Mouse (Mus musculus) limb, embryonic 15.5 days (tissue): Measurements from ENCODE around the gene Lpgat1. TPM values are rescaled to one million over a fixed set of nuclear protein-coding genes. Genes with fewer than 3 reads are reported as not detected.

Source experiments
- ATAC-seq: fragments of 200-750 bp; cut with Nextera tagmentation; 2 replicates; pipeline ENCODE4 v1.8.0; 2017; ENCODE audit warnings: low read depth, moderate TSS enrichment; ENCODE audit not compliant: insufficient number of reproducible peaks, low FRiP score, low TSS enrichment
- H3K27ac ChIP-seq: fragments of 300-500 bp; sonication (generic); 2 replicates; pipeline ENCODE4 v1.5.1; 2015; ENCODE audit warnings: moderate library complexity, mild to moderate bottlenecking, inconsistent platforms
- H3K27me3 ChIP-seq: fragments of 300-500 bp; sonication (generic); 2 replicates; pipeline ENCODE4 v1.6.1; 2015; ENCODE audit warnings: inconsistent platforms
- H3K36me3 ChIP-seq: fragments of 300-500 bp; sonication (generic); 2 replicates; pipeline ENCODE4 v1.6.1; 2015; ENCODE audit warnings: inconsistent platforms
- H3K4me1 ChIP-seq: fragments of 300-500 bp; sonication (generic); 2 replicates; pipeline ENCODE4 v1.6.1; 2015; ENCODE audit warnings: inconsistent platforms
- H3K4me2 ChIP-seq: fragments of 300-500 bp; sonication (generic); 2 replicates; pipeline ENCODE4 v1.6.1; 2015; ENCODE audit warnings: mild to moderate bottlenecking, inconsistent platforms
- H3K4me3 ChIP-seq: fragments of 300-500 bp; sonication (generic); 2 replicates; pipeline ENCODE4 v1.5.1; 2015; ENCODE audit warnings: mild to moderate bottlenecking, inconsistent platforms
- H3K9ac ChIP-seq: fragments of 300-500 bp; sonication (generic); 2 replicates; pipeline ENCODE4 v1.6.1; 2015; ENCODE audit warnings: inconsistent platforms
- H3K9me3 ChIP-seq: fragments of 300-500 bp; sonication (generic); 2 replicates; pipeline ENCODE4 v1.6.1; 2016; ENCODE audit warnings: inconsistent platforms
- WGBS: fragments of 180-500 bp; shearing (Covaris S2); methylation state at CpG from one replicate; pipeline ENCODE4 v1.1.7; 2015; 5-methylcytosine and 5-hydroxymethylcytosine counted together
- polyA plus RNA-seq: library from polyadenylated mRNA; unstranded; fragments of >200 nt; fragmentation: Nextera tagmentation; extraction: Ambion mirVana; gene quantifications from 2 replicates; pipeline ENCODE4 v1.2.1, GENCODE M21; 2015

The Lpgat1 gene
- polyA plus RNA-seq, 1 experiment from 2014 or later, result 20.9 TPM

DNA sequence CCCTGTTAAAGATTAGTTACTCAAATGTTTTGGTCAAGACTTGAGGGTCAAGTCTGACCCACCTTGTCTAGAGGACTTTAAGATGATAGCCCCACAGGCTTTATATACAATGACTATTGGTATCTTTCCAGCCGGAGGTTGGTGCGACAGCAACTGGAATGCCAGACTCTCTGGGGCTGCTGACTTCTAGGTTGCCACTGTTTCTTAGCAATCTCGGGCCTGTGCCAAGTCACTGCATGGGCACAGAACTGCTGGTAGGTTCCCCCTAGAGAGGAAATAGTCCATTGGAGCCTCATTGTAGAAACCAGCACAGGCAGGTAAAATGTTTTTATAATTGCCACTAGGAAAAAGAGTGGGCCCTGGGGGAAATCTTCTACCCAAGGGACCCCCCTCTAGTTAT lies 3.8 kb upstream of the Lpgat1 start:
- Histone ChIP-seq H3K9ac (no peak overlapping the region), H3K27me3 (no peaks in the 10 kb centered on the region), H3K4me2 (no peak overlapping the region), H3K4me1 (peaks cover 6% of the 10 kb centered on the region; the same call in 1 of the 2 replicates), H3K9me3 (no peaks in the 10 kb centered on the region), H3K36me3 (no peaks in the 10 kb centered on the region), H3K4me3 (no peak overlapping the region), H3K27ac (no peak overlapping the region)
- no peak for ATAC-seq
- WGBS, result 69% methylated on average over 3 of the region's 3 CpGs

- WGBS, result 70% methylated on average over 2 of the region's 2 CpGs
- Histone ChIP-seq H3K4me2 (no peak overlapping the region), H3K4me1 (peaks cover 10% of the 10 kb centered on the region; the same call in 1 of the 2 replicates), H3K9ac (no peak overlapping the region), H3K9me3 (no peaks in the 10 kb centered on the region), H3K36me3 (no peaks in the 10 kb centered on the region), H3K27ac (no peak overlapping the region), H3K27me3 (no peaks in the 10 kb centered on the region), H3K4me3 (no peak overlapping the region)
- no peak for ATAC-seq
Observed at GRCm38 (mm10) chr1:191715150-191715549, 2.5 kb upstream of the Lpgat1 start.

- no peak for ATAC-seq
- Histone ChIP-seq H3K9ac (0 out of 2 replicates have a peak overlapping the region, but pooled peaks have one; percentile 90), H3K36me3 (no peaks in the 10 kb centered on the region), H3K4me2 (peak overlapping the region; percentile 84), H3K27ac (peak overlapping the region; percentile 94; the same call in 1 of the 2 replicates), H3K27me3 (no peaks in the 10 kb centered on the region), H3K9me3 (no peaks in the 10 kb centered on the region), H3K4me3 (peak overlapping the region; percentile 90), H3K4me1 (peaks cover 15% of the 10 kb centered on the region; the same call in 1 of the 2 replicates)
- WGBS, result 0% methylated on average over 1 of the region's 1 CpGs
Observed at GRCm38 (mm10) chr1:191717141-191717540, 493 bp upstream of the Lpgat1 start.

- peak; percentile 42 for ATAC-seq
- no peaks in the 10 kb centered on the region for H3K9me3 ChIP-seq
- under 1% methylated on average over 82 of the region's 84 CpGs for WGBS
Observed at GRCm38 (mm10) chr1:191718522-191719281, 1.1 kb downstream of the Lpgat1 start.

GRCm38 (mm10) chr1:191719326-191719725 lies 1.7 kb downstream of the Lpgat1 start:
- peak overlapping the region; percentile 90; the same call in 1 of the 2 replicates for H3K9ac ChIP-seq
- peaks cover 15% of the 10 kb centered on the region; the same call in 1 of the 2 replicates for H3K4me1 ChIP-seq
- ATAC-seq, result no peak
- H3K27ac ChIP-seq, result peak overlapping the region; percentile 94
- peak overlapping the region; percentile 84 for H3K4me2 ChIP-seq
- H3K36me3 ChIP-seq, result peaks cover 13% of the 10 kb centered on the region
- WGBS, result 8% methylated on average over 11 of the region's 11 CpGs
- no peaks in the 10 kb centered on the region for H3K9me3 ChIP-seq
- H3K27me3 ChIP-seq, result no peaks in the 10 kb centered on the region
- H3K4me3 ChIP-seq, result peak overlapping the region; percentile 90

More at GRCm38 (mm10) chr1:191718522-191719281, 1.1 kb downstream of the Lpgat1 start:
- H3K4me1 ChIP-seq, result peaks cover 15% of the 10 kb centered on the region; the same call in 1 of the 2 replicates
- peak overlapping the region; percentile 84 for H3K4me2 ChIP-seq
- no peaks in the 10 kb centered on the region for H3K27me3 ChIP-seq
- peak overlapping the region; percentile 94 for H3K27ac ChIP-seq
- peak overlapping the region; percentile 90 for H3K4me3 ChIP-seq
- H3K9ac ChIP-seq, result peak overlapping the region; percentile 90
- peaks cover 8% of the 10 kb centered on the region for H3K36me3 ChIP-seq

- H3K36me3 ChIP-seq, result peaks cover 19% of the 10 kb centered on the region
- no peak overlapping the region for H3K9ac ChIP-seq
- no peaks in the 10 kb centered on the region for H3K27me3 ChIP-seq
- no peak overlapping the region for H3K27ac ChIP-seq
- no peak for ATAC-seq
- no peaks in the 10 kb centered on the region for H3K9me3 ChIP-seq
- H3K4me2 ChIP-seq, result no peak overlapping the region
- H3K4me1 ChIP-seq, result peaks cover 15% of the 10 kb centered on the region; the same call in 1 of the 2 replicates
- WGBS, result 66% methylated on average over 3 of the region's 3 CpGs
- no peak overlapping the region for H3K4me3 ChIP-seq
Observed at GRCm38 (mm10) chr1:191720419-191720818, 2.8 kb downstream of the Lpgat1 start.

DNA sequence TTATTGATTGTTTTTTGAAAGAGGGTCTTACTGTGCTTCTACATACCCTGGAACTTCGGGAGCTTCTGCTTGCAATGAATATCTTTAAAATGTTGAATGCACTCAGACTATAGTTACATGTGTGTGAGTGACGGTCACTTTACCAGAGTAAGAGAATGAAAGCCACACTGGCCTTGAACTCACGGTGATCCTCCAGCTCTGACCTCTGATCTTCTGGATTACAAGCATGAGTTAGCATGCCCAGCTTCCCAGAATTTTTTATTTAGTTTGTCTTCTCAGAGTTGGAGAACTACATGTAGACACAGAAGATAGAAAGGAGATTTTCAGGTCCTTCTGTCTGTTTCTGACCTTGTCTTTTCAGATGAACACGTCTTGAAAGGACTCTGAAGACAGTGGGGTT lies 5.1 kb downstream of the Lpgat1 start:
- H3K9me3 ChIP-seq, result no peaks in the 10 kb centered on the region
- H3K27me3 ChIP-seq, result no peaks in the 10 kb centered on the region
- H3K27ac ChIP-seq, result no peak overlapping the region
- no peak overlapping the region for H3K4me3 ChIP-seq
- peaks cover 10% of the 10 kb centered on the region; the same call in 1 of the 2 replicates for H3K4me1 ChIP-seq
- ATAC-seq, result no peak
- peaks cover 20% of the 10 kb centered on the region for H3K36me3 ChIP-seq
- H3K4me2 ChIP-seq, result no peak overlapping the region
- no peak overlapping the region for H3K9ac ChIP-seq
- 86% methylated on average over 4 of the region's 4 CpGs for WGBS

DNA sequence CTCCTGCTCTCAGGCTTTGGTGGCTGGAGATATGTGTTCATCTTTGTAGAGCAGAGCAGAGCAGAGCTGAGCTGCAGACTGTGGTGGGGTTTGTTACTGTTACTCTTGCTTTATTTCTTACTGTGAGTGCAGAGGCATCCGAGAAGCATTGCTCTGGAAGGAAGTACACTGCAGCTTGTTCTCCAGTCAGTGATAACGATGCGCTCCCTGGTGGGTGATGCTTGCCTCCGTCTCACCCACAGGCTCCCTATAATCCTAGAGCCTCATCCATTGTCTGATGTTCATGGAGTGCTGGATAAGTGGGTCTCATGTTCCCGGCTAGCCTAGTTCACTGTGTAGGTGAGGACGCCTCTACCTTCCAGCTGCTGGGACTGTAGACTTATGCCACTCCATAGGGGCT lies 6.0 kb downstream of the Lpgat1 start:
- Histone ChIP-seq H3K9ac (no peak overlapping the region), H3K27ac (no peak overlapping the region), H3K36me3 (peaks cover 22% of the 10 kb centered on the region), H3K4me1 (peaks cover 10% of the 10 kb centered on the region; the same call in 1 of the 2 replicates), H3K27me3 (no peaks in the 10 kb centered on the region), H3K4me3 (no peak overlapping the region), H3K9me3 (no peaks in the 10 kb centered on the region), H3K4me2 (no peak overlapping the region)
- ATAC-seq, result no peak
- WGBS, result 80% methylated on average over 6 of the region's 6 CpGs

- no peak overlapping the region for H3K4me3 ChIP-seq
- H3K27ac ChIP-seq, result no peak overlapping the region
- H3K4me2 ChIP-seq, result no peak overlapping the region
- H3K4me1 ChIP-seq, result peaks cover 6% of the 10 kb centered on the region; the same call in 1 of the 2 replicates
- WGBS, result 74% methylated on average over 12 of the region's 12 CpGs
- no peak overlapping the region for H3K9ac ChIP-seq
- H3K36me3 ChIP-seq, result peaks cover 22% of the 10 kb centered on the region
- H3K9me3 ChIP-seq, result no peaks in the 10 kb centered on the region
- H3K27me3 ChIP-seq, result no peaks in the 10 kb centered on the region
- ATAC-seq, result no peak
Observed at GRCm38 (mm10) chr1:191724385-191725061, 6.9 kb downstream of the Lpgat1 start.

DNA sequence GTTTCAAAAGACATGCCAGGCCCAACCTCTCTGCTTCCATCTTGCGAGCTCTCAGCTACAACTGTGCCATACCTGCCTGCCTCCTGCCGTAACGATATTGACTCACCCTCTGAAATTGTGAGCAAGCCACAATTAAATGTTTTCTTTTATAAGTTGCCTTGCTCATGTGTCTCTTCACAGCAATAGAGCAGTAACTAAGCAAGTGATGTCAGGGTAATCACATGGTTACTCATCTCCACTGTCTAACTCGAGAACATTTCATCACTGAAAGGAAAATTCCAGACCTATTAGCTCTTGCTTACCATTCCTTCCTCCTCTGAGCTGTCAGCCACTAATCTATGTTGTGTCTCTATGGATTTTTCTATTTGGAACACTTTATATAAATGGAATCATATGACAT lies 15.0 kb downstream of the Lpgat1 start:
- no peak overlapping the region for H3K27ac ChIP-seq
- 87% methylated on average over 4 of the region's 4 CpGs for WGBS
- no peaks in the 10 kb centered on the region for H3K27me3 ChIP-seq
- no peaks in the 10 kb centered on the region for H3K9me3 ChIP-seq
- H3K4me3 ChIP-seq, result no peak overlapping the region
- no peak overlapping the region for H3K4me2 ChIP-seq
- ATAC-seq, result no peak
- no peak overlapping the region for H3K9ac ChIP-seq
- peaks cover 7% of the 10 kb centered on the region; the same call in 1 of the 2 replicates for H3K36me3 ChIP-seq
- H3K4me1 ChIP-seq, result no peaks in the 10 kb centered on the region

DNA sequence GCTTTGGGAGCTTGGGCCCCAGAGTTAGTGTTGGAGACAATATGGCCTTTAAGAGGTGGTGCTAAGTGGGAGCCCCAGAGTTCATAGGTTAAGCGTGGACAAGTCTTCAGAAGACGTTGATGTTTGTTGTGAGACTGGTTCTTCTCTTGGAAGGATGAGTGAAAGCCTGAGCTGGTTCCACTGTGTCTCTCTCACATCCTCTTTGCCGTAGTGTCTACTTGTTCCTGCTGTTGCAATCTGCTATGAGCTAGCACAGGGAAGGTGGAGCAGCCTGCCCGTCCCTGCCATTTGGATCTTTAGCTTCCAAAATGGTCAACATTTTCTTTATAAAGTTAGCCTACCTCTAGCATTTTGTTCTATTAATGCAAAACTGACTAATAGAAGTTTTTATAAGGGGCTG lies 16.2 kb downstream of the Lpgat1 start:
- no peak for ATAC-seq
- H3K9ac ChIP-seq, result no peak overlapping the region
- 92% methylated on average over 4 of the region's 4 CpGs for WGBS

GRCm38 (mm10) chr1:191736425-191736824 lies 18.8 kb downstream of the Lpgat1 start:
- no peak for ATAC-seq
- Histone ChIP-seq H3K36me3 (peaks cover 4% of the 10 kb centered on the region; the same call in 1 of the 2 replicates), H3K9me3 (no peaks in the 10 kb centered on the region), H3K4me2 (no peak overlapping the region), H3K4me3 (no peak overlapping the region), H3K27ac (no peak overlapping the region), H3K27me3 (no peaks in the 10 kb centered on the region), H3K9ac (no peak overlapping the region), H3K4me1 (peaks cover 10% of the 10 kb centered on the region; the same call in 1 of the 2 replicates)

More for the DNA sequence above, 16.2 kb downstream of the Lpgat1 start:
- no peaks in the 10 kb centered on the region for H3K9me3 ChIP-seq
- no peak overlapping the region for H3K27ac ChIP-seq
- no peak overlapping the region for H3K4me3 ChIP-seq
- no peaks in the 10 kb centered on the region for H3K27me3 ChIP-seq
- H3K36me3 ChIP-seq, result peaks cover 4% of the 10 kb centered on the region; the same call in 1 of the 2 replicates
- H3K4me2 ChIP-seq, result no peak overlapping the region
- peaks cover 10% of the 10 kb centered on the region; the same call in 1 of the 2 replicates for H3K4me1 ChIP-seq
